Mouse (Mus musculus) cortical plate, adult 2 months (tissue): ENCODE measurements at regions not wholly inside any gene's neighbourhood (a gene's known extent, or its start where the extent isn't known, plus 50 kb on each side); places are given as distances from the start of the nearest gene placed in this dataset.
"Not testable (repeated sequence)": the region's sequence is repeated elsewhere in the genome, so short reads cannot be mapped to it uniquely, and the experiment has no call there.

ENCODE experiments used
- H3K27ac ChIP-seq: fragments of 200-500 bp; 2 replicates; pipeline ENCODE4 v1.5.1; 2012; ENCODE audit warnings: low read length, control low read depth, inconsistent platforms; ENCODE audit not compliant: insufficient read depth
- H3K4me1 ChIP-seq: fragments of 200-500 bp; 2 replicates; pipeline ENCODE4 v1.6.1; 2011; ENCODE audit warnings: low read length; ENCODE audit not compliant: control insufficient read depth, insufficient read depth
- H3K4me3 ChIP-seq: fragments of 200-500 bp; 2 replicates; pipeline ENCODE4 v1.5.1; 2011; ENCODE audit warnings: mild to moderate bottlenecking, low read length, control low read depth; ENCODE audit not compliant: insufficient read depth
- CTCF ChIP-seq: fragments of 200-500 bp; IDR thresholded peaks from 2 replicates; pipeline ENCODE4 v1.5.1; 2011; ENCODE audit warnings: mild to moderate bottlenecking, control low read depth, low read length; ENCODE audit not compliant: insufficient read depth; ENCODE audit errors: extremely low read depth
- POLR2A ChIP-seq: fragments of 200-500 bp; IDR thresholded peaks from 2 replicates; pipeline ENCODE4 v1.6.1; 2011; ENCODE audit warnings: mild to moderate bottlenecking, low read length, control low read depth; ENCODE audit not compliant: insufficient read depth; ENCODE audit errors: extremely low read depth

DNA sequence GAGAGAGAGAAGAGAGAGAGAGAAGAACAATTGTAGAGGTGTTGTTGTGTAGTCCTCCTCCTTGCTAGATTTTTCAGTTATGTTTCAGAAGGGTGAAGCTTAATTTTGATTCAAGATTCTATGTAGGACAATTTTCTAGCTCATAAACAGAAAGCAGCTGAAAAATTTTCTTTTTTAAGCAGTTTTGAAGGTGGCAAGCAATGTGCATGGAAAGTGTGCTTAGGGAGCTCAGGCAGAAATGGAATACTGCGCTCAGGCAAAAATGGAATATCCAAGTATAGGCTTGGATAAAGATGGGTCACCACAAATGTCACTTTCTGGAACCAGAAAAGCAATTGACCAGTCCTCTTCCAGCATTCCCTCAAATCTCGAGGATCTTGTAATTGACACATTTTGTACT lies 988.0 kb downstream of the Adgrl3 start:
- H3K27ac ChIP-seq: no peak overlapping the region
- TF ChIP-seq CTCF (no peak), POLR2A (no peak)
- no peaks in the 10 kb centered on the region for H3K4me1 ChIP-seq
- no peak overlapping the region for H3K4me3 ChIP-seq

DNA sequence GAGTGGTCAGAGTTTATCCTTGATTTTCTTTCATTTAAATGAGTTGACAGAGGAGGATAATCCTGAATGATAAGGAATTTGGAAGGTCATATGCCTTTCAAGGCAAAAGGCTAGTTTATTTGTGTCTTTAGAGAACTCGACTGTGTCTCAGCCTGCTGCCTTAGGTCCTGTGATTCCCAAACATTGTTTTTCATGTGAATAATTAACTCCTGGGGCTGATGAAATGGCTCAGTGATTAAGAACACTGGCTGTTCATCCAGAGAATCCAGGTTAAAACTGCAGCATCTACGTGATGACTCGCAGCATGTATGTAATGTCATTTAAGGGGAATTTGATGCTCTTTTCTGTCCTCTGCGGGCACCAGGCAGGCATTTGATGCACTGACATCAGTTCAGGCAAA lies 1004.2 kb downstream of the Adgrl3 start:
- Histone ChIP-seq H3K4me3 (no peak overlapping the region), H3K27ac (no peak overlapping the region), H3K4me1 (no peaks in the 10 kb centered on the region)
- no peak for TF ChIP-seq CTCF
- no peak for TF ChIP-seq POLR2A

DNA sequence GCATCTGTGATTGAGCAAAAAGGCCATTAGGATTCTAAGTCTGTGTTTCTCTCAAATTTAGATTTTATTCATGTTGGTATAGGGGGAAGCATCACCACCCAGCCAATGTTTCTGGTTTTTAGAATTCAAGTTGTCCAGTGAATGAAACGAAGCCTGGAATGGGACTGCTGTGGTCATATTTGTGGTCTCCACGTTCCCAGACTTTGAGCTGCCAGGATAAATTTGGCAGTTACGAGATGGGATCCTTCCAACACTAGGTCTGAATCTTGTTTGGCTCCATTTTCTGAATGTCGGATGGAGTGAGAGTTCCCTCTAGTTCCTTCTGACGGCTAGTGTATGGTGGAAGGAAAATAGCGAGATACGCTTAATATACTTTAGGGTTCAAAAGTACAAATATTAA lies 1014.8 kb downstream of the Adgrl3 start:
- TF ChIP-seq CTCF (no peak), POLR2A (no peak)
- H3K4me1 ChIP-seq: no peaks in the 10 kb centered on the region
- no peak overlapping the region for H3K4me3 ChIP-seq
- no peak overlapping the region for H3K27ac ChIP-seq

DNA sequence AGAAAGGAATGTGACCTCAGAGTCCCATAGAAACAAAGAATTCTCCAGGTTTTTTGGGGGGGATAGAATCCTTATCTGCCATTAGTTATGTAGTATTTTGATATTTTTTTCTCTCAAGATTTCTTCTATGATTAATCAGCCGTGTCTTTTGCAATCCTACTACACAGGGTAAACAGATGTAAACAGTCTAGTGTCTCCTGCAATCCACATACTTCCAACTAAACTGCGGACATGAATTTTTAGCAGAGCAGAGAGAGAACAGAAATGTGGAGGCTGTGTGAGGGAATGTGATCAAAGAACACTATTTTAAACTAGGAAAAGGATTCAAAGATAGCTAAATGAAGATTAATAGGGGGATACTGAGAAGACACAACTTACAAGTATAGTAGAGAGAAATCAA lies 1026.2 kb downstream of the Adgrl3 start:
- Histone ChIP-seq H3K27ac (no peak overlapping the region), H3K4me3 (no peak overlapping the region), H3K4me1 (no peaks in the 10 kb centered on the region)
- TF ChIP-seq POLR2A (no peak), CTCF (no peak)

DNA sequence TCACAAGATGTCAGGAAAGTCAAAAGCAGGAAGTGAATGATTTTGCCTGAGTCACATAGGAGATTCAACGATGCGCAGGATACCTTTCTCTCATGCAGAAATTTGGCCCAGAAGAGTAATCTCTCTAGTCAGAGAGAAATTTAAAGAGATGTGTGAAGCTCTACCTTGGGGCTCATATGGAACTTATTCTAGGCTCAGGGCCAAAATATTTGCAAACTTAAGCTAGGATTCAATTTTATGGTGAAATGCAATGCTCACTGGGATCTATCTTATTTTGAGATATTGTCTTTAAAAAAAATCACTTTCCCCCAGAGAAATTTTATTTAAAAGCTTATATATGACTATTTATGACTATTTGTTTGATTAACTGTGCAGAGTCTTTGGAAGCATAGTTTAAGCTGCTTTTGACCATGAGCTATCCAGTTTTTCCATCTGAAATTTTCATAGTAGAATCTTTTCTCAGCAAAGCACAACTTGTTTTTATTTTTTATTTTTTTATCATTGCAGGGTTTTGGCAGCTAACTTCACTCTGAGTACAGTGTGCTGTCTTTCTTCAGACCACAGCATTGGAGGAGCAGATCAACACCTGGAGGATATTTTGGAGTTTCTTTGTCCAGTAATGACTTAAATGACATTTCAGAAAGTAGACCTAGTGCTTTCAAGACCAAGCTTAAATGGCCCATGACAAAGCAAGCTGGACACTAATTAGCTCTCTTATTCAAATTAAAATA lies 1039.3 kb downstream of the Adgrl3 start:
- Histone ChIP-seq H3K4me3 (no peak overlapping the region), H3K27ac (no peak overlapping the region), H3K4me1 (0 out of 2 replicates have a peak, but pooled peaks cover 1% of the 10 kb centered on the region)
- no peak for TF ChIP-seq POLR2A
- no peak for TF ChIP-seq CTCF

DNA sequence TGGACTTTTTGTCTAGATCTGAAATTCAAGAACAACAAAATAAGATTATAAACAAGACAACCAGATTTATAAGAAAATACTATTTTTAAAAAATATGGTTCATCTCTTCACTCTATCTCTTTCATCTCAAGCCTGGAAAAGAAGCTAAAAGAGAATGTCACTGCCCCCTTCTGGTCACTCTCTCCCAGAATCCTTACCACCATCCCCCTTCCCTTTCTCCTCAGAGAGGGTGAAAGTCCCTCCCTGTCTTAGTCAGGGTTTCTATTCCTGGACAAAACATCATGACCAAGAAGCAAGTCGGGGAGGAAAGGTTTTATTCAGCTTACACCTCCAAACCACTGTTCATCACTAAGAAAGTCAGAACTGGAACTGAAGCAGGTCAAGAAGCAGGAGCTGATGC lies 1040.7 kb downstream of the Adgrl3 start:
- TF ChIP-seq CTCF (peak; percentile 37; the same call in 1 of the 2 replicates), POLR2A (no peak)
- Histone ChIP-seq H3K4me1 (0 out of 2 replicates have a peak, but pooled peaks cover 1% of the 10 kb centered on the region), H3K27ac (no peak overlapping the region), H3K4me3 (no peak overlapping the region)

DNA sequence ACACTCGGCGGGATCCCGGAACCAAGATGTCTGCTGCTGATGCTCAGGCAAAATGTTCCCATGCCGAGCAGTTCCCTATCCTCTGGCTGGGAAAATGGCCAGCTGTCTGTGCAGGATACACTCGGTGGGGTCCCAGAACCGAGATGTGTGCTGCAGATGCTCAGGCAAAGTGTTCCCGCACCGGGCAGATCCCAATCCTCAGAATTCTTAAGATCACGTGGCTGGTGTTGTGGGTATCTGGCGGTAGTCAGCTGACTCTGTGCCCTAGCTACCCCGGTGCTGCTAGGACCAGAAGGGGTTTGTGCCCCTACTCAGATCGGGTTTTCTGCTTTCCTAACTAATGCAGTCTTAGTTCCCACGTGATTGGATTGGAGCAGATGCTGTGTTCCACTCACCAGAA lies 1049.3 kb downstream of the Adgrl3 start:
- not testable (repeated sequence) for H3K4me3 ChIP-seq

DNA sequence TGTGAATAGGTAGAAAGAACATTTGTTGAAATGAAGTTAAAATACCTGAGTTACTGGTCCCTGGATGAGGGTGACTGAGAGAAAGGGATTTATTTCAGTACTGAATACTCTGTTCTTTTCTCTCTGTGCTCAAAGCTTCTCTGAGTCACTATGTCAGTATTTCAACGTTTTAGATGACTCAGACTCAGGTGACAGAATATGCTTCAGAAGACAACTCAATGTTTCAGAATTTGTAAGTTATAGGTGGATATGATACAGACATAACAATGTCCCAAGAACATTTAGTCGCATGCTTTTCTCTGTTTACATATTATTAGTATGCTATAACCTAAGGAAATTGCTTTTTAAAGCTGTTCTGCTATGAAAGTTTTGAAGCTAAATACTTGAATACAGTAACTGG lies 1069.5 kb downstream of the Adgrl3 start:
- H3K27ac ChIP-seq: no peak overlapping the region
- no peaks in the 10 kb centered on the region for H3K4me1 ChIP-seq
- H3K4me3 ChIP-seq: no peak overlapping the region
- no peak for TF ChIP-seq CTCF
- TF ChIP-seq POLR2A: no peak

More for the DNA sequence above, 1049.3 kb downstream of the Adgrl3 start:
- not testable (repeated sequence) for H3K4me1 ChIP-seq, H3K27ac ChIP-seq

DNA sequence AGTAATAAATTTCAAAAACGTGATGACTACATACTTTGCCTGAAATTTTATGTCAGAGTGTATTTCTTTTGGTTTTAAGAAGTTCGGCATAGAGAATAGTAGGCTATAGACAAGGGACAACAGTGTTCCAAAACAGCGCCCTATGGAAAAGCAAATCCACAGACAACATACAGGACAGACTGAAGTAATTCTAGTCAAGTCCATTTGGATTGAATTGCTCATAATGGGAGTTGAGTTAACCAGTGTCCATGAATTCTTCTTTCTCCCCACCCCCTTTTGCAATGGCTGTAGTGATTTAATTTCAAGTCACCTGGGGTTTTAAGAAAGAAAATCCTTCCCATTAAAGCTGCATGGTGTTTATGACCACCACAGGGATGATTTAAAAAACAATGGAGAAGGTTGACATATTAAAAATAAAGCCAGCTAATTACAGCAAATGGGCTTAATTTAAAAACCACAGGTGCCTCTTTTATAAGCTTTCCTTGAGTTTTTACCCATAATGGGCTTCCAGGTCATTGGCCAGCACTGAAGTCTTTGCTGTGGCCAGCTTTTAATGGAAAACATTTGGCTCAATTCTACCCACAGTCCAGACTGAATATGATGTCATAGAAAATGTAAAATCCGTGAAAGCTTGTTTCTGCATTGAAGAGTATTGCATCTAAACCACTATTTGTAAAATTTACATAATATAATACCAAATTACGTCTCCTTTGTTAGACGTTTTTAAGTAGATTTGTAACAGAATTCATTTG lies 1083.3 kb downstream of the Adgrl3 start:
- TF ChIP-seq CTCF (no peak), POLR2A (no peak)
- no peak overlapping the region for H3K4me3 ChIP-seq
- H3K27ac ChIP-seq: no peak overlapping the region
- H3K4me1 ChIP-seq: no peaks in the 10 kb centered on the region

DNA sequence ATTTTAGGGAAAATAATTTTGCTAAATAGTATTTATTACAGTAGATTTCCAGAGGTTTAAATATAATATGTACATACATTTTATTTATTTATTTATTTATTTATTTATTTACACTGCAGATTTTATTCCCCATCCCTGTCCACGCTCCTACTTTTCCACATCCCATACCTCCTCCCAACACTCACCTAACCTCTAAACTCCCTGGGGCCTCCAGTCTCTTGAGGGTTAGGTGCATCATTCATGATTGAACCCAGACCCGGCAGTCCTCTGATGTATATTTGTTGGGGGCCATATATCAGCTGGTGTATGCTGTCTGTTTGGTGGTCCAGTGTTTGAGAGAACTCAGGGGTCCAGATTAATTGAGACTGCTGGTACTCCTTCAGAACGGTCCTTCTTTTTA lies 1083.9 kb downstream of the Adgrl3 start:
- Histone ChIP-seq H3K4me3 (no peak overlapping the region), H3K4me1 (no peaks in the 10 kb centered on the region), H3K27ac (no peak overlapping the region)
- no peak for TF ChIP-seq CTCF
- no peak for TF ChIP-seq POLR2A
